ENCODE assay signal across 35 mouse cellular contexts in the genomic region with DNA sequence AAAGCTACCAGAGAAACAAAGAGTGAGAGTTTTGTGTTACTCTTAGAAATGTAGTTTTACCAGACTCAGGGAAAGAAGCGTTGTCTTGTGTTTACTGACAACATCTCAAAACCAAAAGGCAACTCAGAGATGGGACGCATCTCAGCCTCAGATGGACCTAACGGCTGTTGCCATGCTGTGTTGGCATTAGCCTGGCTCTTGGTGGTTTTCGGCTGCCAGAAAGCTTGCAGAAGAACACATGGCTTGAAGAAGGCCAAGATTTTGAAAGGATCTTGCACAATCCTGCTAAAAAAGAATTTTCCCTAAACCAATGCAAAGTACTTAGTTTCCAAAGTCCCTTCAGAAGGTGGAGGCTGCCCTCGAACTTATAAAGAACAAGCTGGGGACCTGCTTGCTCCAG. TPM values are rescaled to one million over a fixed set of nuclear protein-coding genes. Genes with fewer than 3 reads are reported as not detected.
"Had no signal": no experiment of that assay in that cellular context is flagged by ENCODE, and none has a peak within 500 bp of the region (broad histone marks: within the 10 kb centered on the region; RNA-seq: fewer than 3 reads in every experiment).

No protein-coding gene starts in this region.

- H3K9ac ChIP-seq: heart, embryonic 12.5 days; hindbrain, embryonic 12.5 days; hindbrain, embryonic 14.5 days; intestine, embryonic 15.5 days; limb, embryonic 12.5 days; liver, embryonic 13.5 days had no signal

- H3K4me1 ChIP-seq: intestine, embryonic 15.5 days had no signal

- H3K36me3 ChIP-seq: heart, embryonic 12.5 days; hindbrain, embryonic 10.5 days; hindbrain, embryonic 12.5 days; intestine, embryonic 15.5 days; limb, embryonic 10.5 days; limb, embryonic 12.5 days; liver, embryonic 13.5 days had no signal

- H3K4me3 ChIP-seq: gastrocnemius, adult 2 months; heart, adult 2 months; heart, embryonic 12.5 days; hindbrain, embryonic 10.5 days; hindbrain, embryonic 12.5 days; intestine, embryonic 15.5 days; layer of hippocampus, adult 2 months; left cerebral cortex, adult 2 months; limb, embryonic 10.5 days; limb, embryonic 12.5 days; liver, embryonic 13.5 days had no signal

- H3K9me3 ChIP-seq: heart, embryonic 12.5 days; hindbrain, embryonic 10.5 days; hindbrain, embryonic 12.5 days; intestine, embryonic 15.5 days; limb, embryonic 10.5 days; limb, embryonic 12.5 days; liver, embryonic 13.5 days had no signal

- H3K4me2 ChIP-seq: heart, embryonic 12.5 days; hindbrain, embryonic 12.5 days; hindbrain, embryonic 14.5 days; intestine, embryonic 15.5 days; limb, embryonic 12.5 days; liver, embryonic 11.5 days; liver, embryonic 13.5 days had no signal

- ATAC-seq: hindbrain, embryonic 16.5 days; inflammation-experienced regulatory T-cells, adult 6 months; intestine, embryonic 15.5 days; intestine, postnatal 0 days had no signal

- H3K27me3 ChIP-seq: hindbrain, embryonic 12.5 days; intestine, embryonic 15.5 days had no signal

- H3K27ac ChIP-seq: gastrocnemius, adult 2 months; heart, adult 2 months; hindbrain, embryonic 10.5 days; hindbrain, embryonic 12.5 days; hindbrain, embryonic 14.5 days; intestine, embryonic 15.5 days; layer of hippocampus, adult 2 months; left cerebral cortex, adult 2 months; limb, embryonic 10.5 days; limb, embryonic 12.5 days; liver, embryonic 13.5 days had no signal

- DNase-seq: gastrocnemius, adult 2 months; gastrocnemius, postnatal 10 days; gastrocnemius, postnatal 25 days; heart, adult 2 months; heart, postnatal 10 days; heart, postnatal 4 days; kidney, adult 18-20 months; kidney, adult 8-10 months; kidney, postnatal 10 days; kidney, postnatal 25 days; kidney, postnatal 4 days; liver; liver, embryonic 13.5 days had no signal

RNA-seq across cellular contexts. Expression of gene Tppp3, which starts 28.7 kb away (rescaled TPM):
- total RNA-seq: granulocyte monocyte progenitor cell, adult 5-6 weeks had no signal

RNA-seq across cellular contexts. Expression of gene Lrrc36, which starts 29.3 kb away (rescaled TPM):
- total RNA-seq: granulocyte monocyte progenitor cell, adult 5-6 weeks had no signal
- polyA plus RNA-seq: inflammation-experienced regulatory T-cells, adult 6 months; kidney, embryonic 14.5 days; limb, embryonic 10.5 days had no signal

RNA-seq across cellular contexts. Expression of gene Kctd19, which starts 29.4 kb away (rescaled TPM):
- total RNA-seq: gastrocnemius, postnatal 25 days; gastrocnemius, postnatal 4 days; granulocyte monocyte progenitor cell, adult 5-6 weeks; heart, postnatal 4 days; layer of hippocampus, adult 2 months; layer of hippocampus, postnatal 10 days; layer of hippocampus, postnatal 25 days; left cerebral cortex, adult 2 months; left cerebral cortex, postnatal 14 days; left cerebral cortex, postnatal 36 days had no signal
- polyA plus RNA-seq: heart, embryonic 12.5 days; heart, embryonic 14.5 days; hindbrain, embryonic 12.5 days; hindbrain, embryonic 14.5 days; hindbrain, embryonic 16.5 days; inflammation-experienced regulatory T-cells, adult 6 months; intestine, embryonic 15.5 days; kidney, embryonic 14.5 days; kidney, embryonic 16.5 days; limb, embryonic 10.5 days; limb, embryonic 12.5 days; liver, embryonic 11.5 days; liver, embryonic 13.5 days had no signal
